Mouse (Mus musculus) small intestine, adult 2 months (tissue): Measurements from ENCODE around the gene Gart.

Experiments
- CTCF ChIP-seq: fragments of 200-500 bp; IDR thresholded peaks from 2 replicates; pipeline ENCODE4 v1.5.1; 2012; ENCODE audit warnings: low read depth, mild to moderate bottlenecking, control low read depth, inconsistent platforms, low read length, moderate library complexity, mixed read lengths; ENCODE audit not compliant: insufficient replicate concordance, insufficient read length; ENCODE audit errors: extremely low read depth
- POLR2A ChIP-seq: fragments of 200-500 bp; IDR thresholded peaks from 2 replicates; pipeline ENCODE4 v1.6.1; 2012; ENCODE audit warnings: low read depth, mild to moderate bottlenecking, control low read depth, inconsistent platforms, low read length, moderate library complexity

DNA sequence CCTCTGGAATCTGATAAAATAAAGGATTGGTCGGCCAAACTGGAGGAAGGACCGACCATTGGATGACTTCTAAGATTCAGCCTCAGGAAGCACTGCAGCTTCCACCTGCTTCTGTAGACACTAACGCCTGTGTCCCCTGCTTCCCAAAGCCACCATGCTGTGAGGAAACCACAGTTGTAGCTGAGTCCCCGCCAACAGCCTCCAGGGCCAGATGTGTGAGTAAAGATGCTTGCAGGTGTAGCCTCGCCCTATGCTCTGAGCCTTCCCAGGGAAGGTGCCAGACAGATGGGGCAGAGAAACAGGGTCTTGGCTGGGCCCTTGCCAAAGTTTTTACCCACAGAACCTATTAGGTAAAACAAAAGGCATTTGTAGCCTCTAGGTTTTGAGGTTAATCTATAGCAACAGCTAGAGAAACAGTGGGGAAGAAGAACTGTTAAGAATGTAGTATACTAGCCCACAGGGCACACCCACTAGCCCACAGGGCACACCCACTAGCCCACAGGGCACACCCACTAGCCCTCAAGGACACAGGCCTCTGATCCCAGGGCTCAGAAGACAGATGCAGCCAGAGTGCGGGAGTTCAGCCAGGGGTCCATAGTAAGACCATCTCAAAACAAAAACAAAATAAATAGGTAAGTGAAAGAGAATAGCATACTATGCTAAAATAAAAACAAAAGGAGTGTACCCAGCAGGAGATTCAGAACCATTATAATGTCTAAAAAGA is 58.9 kb downstream of the Gart start:
- TF ChIP-seq CTCF (no peak), POLR2A (no peak)
